Mouse (Mus musculus): ENCODE measurements at regions not wholly inside any gene's neighbourhood (a gene's known extent, or its start where the extent isn't known, plus 50 kb on each side); places are given as distances from the start of the nearest gene placed in this dataset.

DNA sequence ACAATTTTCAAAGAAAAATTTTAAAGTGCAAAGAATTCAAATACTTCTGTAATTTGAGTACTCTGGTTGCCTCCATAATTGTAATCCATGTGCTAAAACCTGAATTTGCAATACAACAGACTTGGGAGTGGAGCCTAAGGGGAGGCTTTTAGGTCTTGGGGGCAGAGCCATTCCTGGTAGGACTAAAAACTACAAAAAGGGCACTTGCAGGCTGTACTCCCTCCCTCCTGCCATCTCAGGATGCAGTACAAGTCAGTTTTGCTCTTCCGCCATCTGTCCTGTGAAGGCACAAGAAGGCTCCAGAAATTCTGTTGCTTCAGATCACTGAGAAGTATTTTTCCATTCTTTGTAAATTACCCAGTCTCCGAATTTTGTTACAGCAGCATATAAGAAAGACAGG is 467.4 kb upstream of the Nox3 start:
- no peak for TF ChIP-seq GATA1 (IDR thresholded peaks at IDR 0.05; ENCODE audit: low read length)
- TF ChIP-seq TAL1 (IDR thresholded peaks at IDR 0.05; ENCODE audit: low read length) = no peak
